ENCODE assay signal across 11 mouse cellular contexts in genomic region chr2:27702283-27702682, GRCm38 (mm10). TPM values are rescaled to one million over a fixed set of nuclear protein-coding genes. Genes with fewer than 3 reads are reported as not detected.
DNase-seq lines count a peak whose midpoint lies in the region; ATAC-seq and TF ChIP-seq lines count a peak whose summit lies in the region.
"Had no signal": no experiment of that assay in that cellular context is flagged by ENCODE, and none has a peak within 500 bp of the region (broad histone marks: within the 10 kb centered on the region; RNA-seq: fewer than 3 reads in every experiment).

No protein-coding gene starts in this region.

- H3K9ac ChIP-seq in intestine, embryonic 14.5 days (ENCODE audit: low read length): no peak overlapping the region
- H3K9ac ChIP-seq in intestine, postnatal 0 days (ENCODE audit: low read depth, low read length): no peak overlapping the region
- no peak overlapping the region for H3K9ac ChIP-seq in embryonic facial prominence, embryonic 15.5 days
- H3K9ac ChIP-seq in liver, embryonic 15.5 days: no peak overlapping the region
- H3K9ac ChIP-seq: forebrain, embryonic 15.5 days had no signal

- no peaks in the 10 kb centered on the region for H3K9me3 ChIP-seq in intestine, embryonic 14.5 days (ENCODE audit: control insufficient read depth, low read length)
- H3K9me3 ChIP-seq in intestine, postnatal 0 days (ENCODE audit: control insufficient read depth): no peaks in the 10 kb centered on the region
- H3K9me3 ChIP-seq in embryonic facial prominence, embryonic 15.5 days (replicated peaks): no peaks in the 10 kb centered on the region
- no peaks in the 10 kb centered on the region for H3K9me3 ChIP-seq in liver, embryonic 15.5 days (replicated peaks)
- H3K9me3 ChIP-seq: forebrain, embryonic 15.5 days had no signal

- no peak for ATAC-seq in intestine, embryonic 14.5 days (replicated peaks; ENCODE audit: low FRiP score, low TSS enrichment, low read depth)
- no peak for ATAC-seq in intestine, postnatal 0 days
- no peak for ATAC-seq in embryonic facial prominence, embryonic 15.5 days (ENCODE audit: insufficient number of reproducible peaks, low FRiP score, low TSS enrichment, low read depth)
- no peak for ATAC-seq in liver, embryonic 15.5 days (ENCODE audit: insufficient read depth)
- ATAC-seq: forebrain, embryonic 15.5 days had no signal

- TF ChIP-seq CTCF in intestine, postnatal 0 days (IDR thresholded peaks at IDR 0.05; ENCODE audit: low read depth): no peak

- DNase-seq in adrenal gland, postnatal 14 days: peak; percentile 40
- no peak for DNase-seq in adrenal gland, adult 18-20 months (ENCODE audit: low spot score in 2 of 2)
- DNase-seq in intestine, embryonic 14.5 days (ENCODE audit: low spot score): no peak
- DNase-seq in thymus, postnatal 25 days: no peak
- no peak for DNase-seq in left cerebral cortex, postnatal 10 days (ENCODE audit: extremely low spot score in 1 of 2, low spot score in 2 of 2)
- DNase-seq: cerebellum, adult 9-11 months; gastrocnemius, postnatal 36 days had no signal

- intact Hi-C loops in left cerebral cortex, postnatal 10 days (cut with DNase I): no loop called here

- 0 out of 2 replicates have a peak overlapping the region, but pooled peaks have one; percentile 67 for H3K27ac ChIP-seq in intestine, embryonic 14.5 days (ENCODE audit: low read depth)
- no peak overlapping the region for H3K27ac ChIP-seq in intestine, postnatal 0 days (ENCODE audit: low read depth, low read length)
- H3K27ac ChIP-seq in embryonic facial prominence, embryonic 15.5 days (replicated peaks): peak overlapping the region; percentile 71
- peak overlapping the region; percentile 54 for H3K27ac ChIP-seq in liver, embryonic 15.5 days (replicated peaks)
- H3K27ac ChIP-seq: forebrain, embryonic 15.5 days had no signal

- no peak overlapping the region for H3K4me3 ChIP-seq in intestine, embryonic 14.5 days (ENCODE audit: low read depth, low read length)
- no peak overlapping the region for H3K4me3 ChIP-seq in intestine, postnatal 0 days (ENCODE audit: low read depth, low read length)
- no peak overlapping the region for H3K4me3 ChIP-seq in embryonic facial prominence, embryonic 15.5 days (replicated peaks)
- H3K4me3 ChIP-seq in liver, embryonic 15.5 days (replicated peaks): no peak overlapping the region
- H3K4me3 ChIP-seq: forebrain, embryonic 15.5 days had no signal

- 76% methylated on average over 3 of the region's 3 CpGs for WGBS in intestine, embryonic 14.5 days
- 55% methylated on average over 3 of the region's 3 CpGs for WGBS in intestine, postnatal 0 days
- 55% methylated on average over 3 of the region's 3 CpGs for WGBS in embryonic facial prominence, embryonic 15.5 days
- WGBS in liver, embryonic 15.5 days (ENCODE audit: insufficient replicate concordance): 61% methylated on average over 3 of the region's 3 CpGs

- no peaks in the 10 kb centered on the region for H3K36me3 ChIP-seq in intestine, embryonic 14.5 days (ENCODE audit: control insufficient read depth, insufficient read depth, low read length)
- H3K36me3 ChIP-seq in intestine, postnatal 0 days (ENCODE audit: control insufficient read depth, insufficient read depth): no peaks in the 10 kb centered on the region
- H3K36me3 ChIP-seq in embryonic facial prominence, embryonic 15.5 days: no peaks in the 10 kb centered on the region
- H3K36me3 ChIP-seq in liver, embryonic 15.5 days (replicated peaks): no peaks in the 10 kb centered on the region
- H3K36me3 ChIP-seq: forebrain, embryonic 15.5 days had no signal

- H3K4me1 ChIP-seq in intestine, embryonic 14.5 days (replicated peaks; ENCODE audit: control insufficient read depth, insufficient read depth, low read length): peaks cover 57% of the 10 kb centered on the region
- peaks cover 22% of the 10 kb centered on the region for H3K4me1 ChIP-seq in intestine, postnatal 0 days (replicated peaks; ENCODE audit: control insufficient read depth, insufficient read depth, low read length)
- H3K4me1 ChIP-seq in embryonic facial prominence, embryonic 15.5 days: peaks cover 86% of the 10 kb centered on the region
- H3K4me1 ChIP-seq in liver, embryonic 15.5 days (replicated peaks): peaks cover 97% of the 10 kb centered on the region

- H3K27me3 ChIP-seq in intestine, embryonic 14.5 days (replicated peaks; ENCODE audit: control insufficient read depth, insufficient read depth, low read length): no peaks in the 10 kb centered on the region
- no peaks in the 10 kb centered on the region for H3K27me3 ChIP-seq in intestine, postnatal 0 days (replicated peaks; ENCODE audit: control insufficient read depth, insufficient read depth, low read length)
- no peaks in the 10 kb centered on the region for H3K27me3 ChIP-seq in embryonic facial prominence, embryonic 15.5 days
- H3K27me3 ChIP-seq in liver, embryonic 15.5 days: no peaks in the 10 kb centered on the region
- H3K27me3 ChIP-seq: forebrain, embryonic 15.5 days had no signal

- no peak overlapping the region for H3K4me2 ChIP-seq in intestine, embryonic 14.5 days (ENCODE audit: low read length)
- H3K4me2 ChIP-seq in intestine, postnatal 0 days (replicated peaks; ENCODE audit: low read depth): no peak overlapping the region
- H3K4me2 ChIP-seq in embryonic facial prominence, embryonic 15.5 days (replicated peaks): no peak overlapping the region
- H3K4me2 ChIP-seq in liver, embryonic 15.5 days: peak overlapping the region; percentile 60; the same call in 1 of the 2 replicates
- H3K4me2 ChIP-seq: forebrain, embryonic 15.5 days had no signal

RNA-seq across cellular contexts. Expression of gene Rxra, which starts 26.0 kb away (rescaled TPM):
- total RNA-seq in adrenal gland, postnatal 14 days (2021): 46.5 and 62.1 TPM in 2 replicates
- total RNA-seq in adrenal gland, adult 18-20 months (2021): 10 to 100 TPM; 52.1 to 52.6 TPM
- 8.3 and 9.2 TPM in 2 replicates for polyA plus RNA-seq in intestine, embryonic 14.5 days (2014; fragmentation: Nextera tagmentation; extraction: Ambion mirVana)
- 9.0 and 10.2 TPM in 2 replicates for polyA plus RNA-seq in intestine, postnatal 0 days (2015; fragmentation: Nextera tagmentation; extraction: Ambion mirVana)
- polyA plus RNA-seq in embryonic facial prominence, embryonic 15.5 days (2015; fragmentation: Nextera tagmentation; extraction: Ambion mirVana): 18.7 and 22.4 TPM in 2 replicates
- 4.7 and 5.8 TPM in 2 replicates for polyA plus RNA-seq in liver, embryonic 15.5 days (2015; fragmentation: Nextera tagmentation; extraction: Ambion mirVana)
- total RNA-seq in left cerebral cortex, postnatal 10 days (2021): 10 to 100 TPM; 10.8 to 12.2 TPM
